Mouse (Mus musculus) neural tube, embryonic 15.5 days (tissue): ENCODE measurements around the gene Myo1e. TPM values are rescaled to one million over a fixed set of nuclear protein-coding genes. Genes with fewer than 3 reads are reported as not detected.

ENCODE experiments used
- ATAC-seq: fragments of 200-750 bp; cut with Nextera tagmentation; 2 replicates; pipeline ENCODE4 v1.8.0; 2017; ENCODE audit warnings: mild to moderate bottlenecking, moderate TSS enrichment, moderate library complexity; ENCODE audit not compliant: low FRiP score
- H3K27ac ChIP-seq: fragments of 300-500 bp; sonication (generic); replicated peaks from 2 replicates; pipeline ENCODE4 v1.5.1; 2015; ENCODE audit warnings: mild to moderate bottlenecking, inconsistent platforms
- H3K27me3 ChIP-seq: fragments of 300-500 bp; sonication (generic); replicated peaks from 2 replicates; pipeline ENCODE4 v1.6.1; 2015; ENCODE audit warnings: inconsistent platforms
- H3K36me3 ChIP-seq: fragments of 300-500 bp; sonication (generic); 2 replicates; pipeline ENCODE4 v1.6.1; 2015; ENCODE audit warnings: inconsistent platforms
- H3K4me1 ChIP-seq: fragments of 300-500 bp; sonication (generic); 2 replicates; pipeline ENCODE4 v1.6.1; 2015; ENCODE audit warnings: inconsistent platforms
- H3K4me2 ChIP-seq: fragments of 300-500 bp; sonication (generic); 2 replicates; pipeline ENCODE4 v1.6.1; 2015; ENCODE audit warnings: inconsistent platforms, mild to moderate bottlenecking, moderate library complexity
- H3K4me3 ChIP-seq: fragments of 300-500 bp; sonication (generic); replicated peaks from 2 replicates; pipeline ENCODE4 v1.5.1; 2015; ENCODE audit warnings: mild to moderate bottlenecking, inconsistent platforms
- H3K9ac ChIP-seq: fragments of 300-500 bp; sonication (generic); replicated peaks from 2 replicates; pipeline ENCODE4 v1.6.1; 2015; ENCODE audit warnings: mild to moderate bottlenecking, inconsistent platforms
- H3K9me3 ChIP-seq: fragments of 300-500 bp; sonication (generic); replicated peaks from 2 replicates; pipeline ENCODE4 v1.6.1; 2016; ENCODE audit warnings: inconsistent platforms
- WGBS: fragments of 180-500 bp; shearing (Covaris S2); methylation state at CpG from one replicate; pipeline ENCODE4 v1.1.7; 2015; ENCODE audit warnings: mixed read lengths; 5-methylcytosine and 5-hydroxymethylcytosine counted together
- polyA plus RNA-seq: library from polyadenylated mRNA; unstranded; fragments of >200 nt; fragmentation: Nextera tagmentation; extraction: Ambion mirVana; gene quantifications from 2 replicates; pipeline ENCODE4 v1.2.1, GENCODE M21; 2015

Myo1e gene
- polyA plus RNA-seq: 5.3 and 8.9 TPM in 2 replicates

GRCm38 (mm10) chr9:70207151-70207831 is at the start of gene Myo1e:
TSS of gene Myo1e (plus strand) at chr9:70207350.
- Histone ChIP-seq H3K9me3 (no peaks in the 10 kb centered on the region), H3K4me3 (peak within 1 kb of the TSS; percentile 58), H3K4me1 (peaks cover 16% of the 10 kb centered on the region), H3K27me3 (peaks cover 7% of the 10 kb centered on the region; the same call in 1 of the 2 replicates), H3K36me3 (no peaks in the 10 kb centered on the region), H3K9ac (peak within 1 kb of the TSS; percentile 34), H3K27ac (peak within 1 kb of the TSS; percentile 66), H3K4me2 (peak within 1 kb of the TSS; percentile 99)
- peak; percentile 92 for ATAC-seq
- under 1% methylated on average over 43 of the region's 43 CpGs for WGBS

- Histone ChIP-seq H3K36me3 (no peaks in the 10 kb centered on the region), H3K4me3 (no peak overlapping the region), H3K9me3 (no peaks in the 10 kb centered on the region), H3K4me1 (no peaks in the 10 kb centered on the region), H3K9ac (no peak overlapping the region), H3K27ac (no peak overlapping the region), H3K27me3 (no peaks in the 10 kb centered on the region), H3K4me2 (no peak overlapping the region)
- WGBS: 87% methylated on average over 10 of the region's 10 CpGs
- no peak for ATAC-seq
Observed at GRCm38 (mm10) chr9:70160071-70160470, 47.1 kb upstream of the Myo1e start.

GRCm38 (mm10) chr9:70168973-70169372 is 38.2 kb upstream of the Myo1e start:
- Histone ChIP-seq H3K9me3 (no peaks in the 10 kb centered on the region), H3K27ac (no peak overlapping the region), H3K27me3 (no peaks in the 10 kb centered on the region), H3K9ac (no peak overlapping the region), H3K4me2 (no peak overlapping the region), H3K4me1 (no peaks in the 10 kb centered on the region), H3K36me3 (no peaks in the 10 kb centered on the region), H3K4me3 (no peak overlapping the region)
- 92% methylated on average over 7 of the region's 7 CpGs for WGBS
- ATAC-seq: no peak

GRCm38 (mm10) chr9:70174291-70174848 is 32.8 kb upstream of the Myo1e start:
- Histone ChIP-seq H3K4me3 (no peak overlapping the region), H3K4me1 (peaks cover 8% of the 10 kb centered on the region), H3K9me3 (no peaks in the 10 kb centered on the region), H3K36me3 (no peaks in the 10 kb centered on the region), H3K9ac (no peak overlapping the region), H3K27me3 (no peaks in the 10 kb centered on the region), H3K27ac (no peak overlapping the region), H3K4me2 (no peak overlapping the region; the same call in 1 of the 2 replicates)
- ATAC-seq: no peak
- 56% methylated on average over 4 of the region's 4 CpGs for WGBS

GRCm38 (mm10) chr9:70174896-70175295 is 32.3 kb upstream of the Myo1e start:
- no peak for ATAC-seq
- H3K9ac ChIP-seq: no peak overlapping the region
- H3K36me3 ChIP-seq: no peaks in the 10 kb centered on the region
- no peak overlapping the region; the same call in 1 of the 2 replicates for H3K4me2 ChIP-seq
- H3K4me1 ChIP-seq: peaks cover 8% of the 10 kb centered on the region
- H3K27ac ChIP-seq: no peak overlapping the region
- H3K27me3 ChIP-seq: no peaks in the 10 kb centered on the region
- no peak overlapping the region for H3K4me3 ChIP-seq
- 18% methylated on average over 6 of the region's 6 CpGs for WGBS
- no peaks in the 10 kb centered on the region for H3K9me3 ChIP-seq

- 83% methylated on average over 3 of the region's 3 CpGs for WGBS
- Histone ChIP-seq H3K27me3 (no peaks in the 10 kb centered on the region), H3K27ac (no peak overlapping the region), H3K4me1 (peaks cover 13% of the 10 kb centered on the region), H3K36me3 (no peaks in the 10 kb centered on the region), H3K4me3 (no peak overlapping the region), H3K9me3 (no peaks in the 10 kb centered on the region), H3K9ac (no peak overlapping the region), H3K4me2 (no peak overlapping the region)
- no peak for ATAC-seq
Observed at GRCm38 (mm10) chr9:70176291-70176690, 30.9 kb upstream of the Myo1e start.

GRCm38 (mm10) chr9:70181719-70182118 is 25.4 kb upstream of the Myo1e start:
- Histone ChIP-seq H3K4me1 (peaks cover 11% of the 10 kb centered on the region; the same call in 1 of the 2 replicates), H3K36me3 (no peaks in the 10 kb centered on the region), H3K27me3 (no peaks in the 10 kb centered on the region), H3K27ac (peak overlapping the region; percentile 18; the same call in 1 of the 2 replicates), H3K9ac (no peak overlapping the region), H3K4me3 (no peak overlapping the region), H3K4me2 (no peak overlapping the region), H3K9me3 (no peaks in the 10 kb centered on the region)
- ATAC-seq: no peak
- 35% methylated on average over 12 of the region's 12 CpGs for WGBS

GRCm38 (mm10) chr9:70182639-70183038 is 24.5 kb upstream of the Myo1e start:
- Histone ChIP-seq H3K27ac (no peak overlapping the region), H3K36me3 (no peaks in the 10 kb centered on the region), H3K27me3 (no peaks in the 10 kb centered on the region), H3K4me2 (no peak overlapping the region), H3K4me3 (no peak overlapping the region), H3K9me3 (no peaks in the 10 kb centered on the region), H3K4me1 (peaks cover 11% of the 10 kb centered on the region; the same call in 1 of the 2 replicates), H3K9ac (no peak overlapping the region)
- ATAC-seq: no peak
- WGBS: 45% methylated on average over 7 of the region's 7 CpGs

- Histone ChIP-seq H3K4me3 (no peak overlapping the region), H3K4me1 (no peaks in the 10 kb centered on the region), H3K36me3 (no peaks in the 10 kb centered on the region), H3K27me3 (no peaks in the 10 kb centered on the region), H3K9ac (no peak overlapping the region), H3K4me2 (no peak overlapping the region), H3K27ac (no peak overlapping the region), H3K9me3 (no peaks in the 10 kb centered on the region)
- no peak for ATAC-seq
- 69% methylated on average over 5 of the region's 5 CpGs for WGBS
Observed at GRCm38 (mm10) chr9:70192336-70192735, 14.8 kb upstream of the Myo1e start.

GRCm38 (mm10) chr9:70194622-70195021 is 12.5 kb upstream of the Myo1e start:
- no peak overlapping the region for H3K9ac ChIP-seq
- no peaks in the 10 kb centered on the region for H3K36me3 ChIP-seq
- H3K4me3 ChIP-seq: no peak overlapping the region
- no peaks in the 10 kb centered on the region for H3K4me1 ChIP-seq
- H3K27ac ChIP-seq: no peak overlapping the region
- H3K4me2 ChIP-seq: no peak overlapping the region
- no peaks in the 10 kb centered on the region for H3K27me3 ChIP-seq
- no peaks in the 10 kb centered on the region for H3K9me3 ChIP-seq
- 84% methylated on average over 11 of the region's 11 CpGs for WGBS
- ATAC-seq: no peak

- Histone ChIP-seq H3K4me2 (no peak overlapping the region), H3K36me3 (no peaks in the 10 kb centered on the region), H3K27me3 (no peaks in the 10 kb centered on the region), H3K27ac (no peak overlapping the region), H3K4me3 (no peak overlapping the region), H3K9me3 (no peaks in the 10 kb centered on the region), H3K4me1 (no peaks in the 10 kb centered on the region), H3K9ac (no peak overlapping the region)
- ATAC-seq: no peak
- WGBS: 82% methylated on average over 15 of the region's 15 CpGs
Observed at GRCm38 (mm10) chr9:70196956-70197659, 10.0 kb upstream of the Myo1e start.

- no peak overlapping the region for H3K9ac ChIP-seq
- WGBS: 88% methylated on average over 8 of the region's 8 CpGs
- no peaks in the 10 kb centered on the region for H3K9me3 ChIP-seq
- no peak overlapping the region for H3K27ac ChIP-seq
- H3K27me3 ChIP-seq: no peaks in the 10 kb centered on the region
- H3K4me3 ChIP-seq: no peak overlapping the region
- H3K4me2 ChIP-seq: no peak overlapping the region
- no peaks in the 10 kb centered on the region for H3K36me3 ChIP-seq
- no peaks in the 10 kb centered on the region for H3K4me1 ChIP-seq
- ATAC-seq: no peak
Observed at GRCm38 (mm10) chr9:70197992-70198391, 9.2 kb upstream of the Myo1e start.
